Mouse (Mus musculus): ENCODE measurements at regions not wholly inside any gene's neighbourhood (a gene's known extent, or its start where the extent isn't known, plus 50 kb on each side); places are given as distances from the start of the nearest gene placed in this dataset.

GRCm38 (mm10) chr11:111706882-111707281 lies 640.9 kb downstream of the Kcnj2 start:
- Histone ChIP-seq H3K4me1 (ENCODE audit: control insufficient read depth in 1 of 2, insufficient read depth in 2 of 2, low read length in 2 of 2) (no peaks in the 10 kb centered on the region), H3K36me3 (ENCODE audit: control insufficient read depth in 1 of 2, insufficient read depth in 2 of 2, low read length in 2 of 2) (no peaks in the 10 kb centered on the region), H3K9ac (ENCODE audit: control insufficient read depth, low read depth, low read length, poor library complexity, severe bottlenecking) (no peak overlapping the region), H3K9me3 (replicated peaks; ENCODE audit: insufficient read depth, low read length) (no peaks in the 10 kb centered on the region; the same call in 1 of the 2 replicates), H3K27me3 (ENCODE audit: control insufficient read depth in 1 of 2, insufficient read depth in 2 of 2, low read length in 2 of 2) (peaks cover 0 to 1% of the 10 kb centered on the region in 2 experiments; a peak in 2 of 4 replicates), H3K4me3 (ENCODE audit: control insufficient read depth in 1 of 2, insufficient read depth in 1 of 2, low read depth in 2 of 2, low read length in 2 of 2) (no peak overlapping the region), H3K27ac (ENCODE audit: control insufficient read depth, low read depth, low read length) (no peak overlapping the region), H3K79me2 (ENCODE audit: control insufficient read depth, insufficient read depth, low read length, poor library complexity) (no peaks in the 10 kb centered on the region)
- TF ChIP-seq USF2 (IDR thresholded peaks at IDR 0.05; ENCODE audit: borderline replicate concordance in 1 of 2, insufficient read depth in 1 of 2, low read depth in 1 of 2, low read length in 2 of 2), result no peak
- TF ChIP-seq CTCF (IDR thresholded peaks at IDR 0.05 in 2 of 3, conservative IDR thresholded peaks at IDR 0.05 in 1 of 3; ENCODE audit: control insufficient read depth in 1 of 3, insufficient read depth in 1 of 3, low read depth in 2 of 3, low read length in 3 of 3, poor library complexity in 1 of 3, severe bottlenecking in 1 of 3), result no peak
- no peak for TF ChIP-seq ZKSCAN1 (IDR thresholded peaks at IDR 0.05; ENCODE audit: low read depth, low read length)
- no peak for TF ChIP-seq MXI1 (IDR thresholded peaks at IDR 0.05; ENCODE audit: low read depth, low read length)
- TF ChIP-seq HCFC1 (IDR thresholded peaks at IDR 0.05; ENCODE audit: low read depth, low read length), result no peak
- TF ChIP-seq MYB (IDR thresholded peaks at IDR 0.05; ENCODE audit: low read depth, low read length), result no peak
- no peak for TF ChIP-seq POLR2AphosphoS2 (IDR thresholded peaks at IDR 0.05; ENCODE audit: low read length)
- no peak for TF ChIP-seq NRF1 (IDR thresholded peaks at IDR 0.05; ENCODE audit: insufficient read depth, low read depth, low read length, poor library complexity, severe bottlenecking)
- TF ChIP-seq ZMIZ1 (IDR thresholded peaks at IDR 0.05; ENCODE audit: low read depth, low read length), result no peak
- TF ChIP-seq TBP (IDR thresholded peaks at IDR 0.05; ENCODE audit: low read depth, low read length), result no peak
- no peak for TF ChIP-seq TAL1 (IDR thresholded peaks at IDR 0.05; ENCODE audit: low read length)
- no peak for DNase-seq (ENCODE audit: low read depth, low spot score)

GRCm38 (mm10) chr11:111715401-111715800 lies 649.4 kb downstream of the Kcnj2 start:
- Histone ChIP-seq H3K9ac (ENCODE audit: control insufficient read depth, low read depth, low read length, poor library complexity, severe bottlenecking) (no peak overlapping the region), H3K36me3 (ENCODE audit: control insufficient read depth in 1 of 2, insufficient read depth in 2 of 2, low read length in 2 of 2) (no peaks in the 10 kb centered on the region), H3K9me3 (replicated peaks; ENCODE audit: insufficient read depth, low read length) (no peaks in the 10 kb centered on the region), H3K4me1 (ENCODE audit: control insufficient read depth in 1 of 2, insufficient read depth in 2 of 2, low read length in 2 of 2) (no peaks in the 10 kb centered on the region), H3K27ac (ENCODE audit: control insufficient read depth, low read depth, low read length) (no peak overlapping the region), H3K27me3 (ENCODE audit: control insufficient read depth in 1 of 2, insufficient read depth in 2 of 2, low read length in 2 of 2) (peaks cover 0 to 1% of the 10 kb centered on the region in 2 experiments; a peak in 2 of 4 replicates), H3K4me3 (ENCODE audit: control insufficient read depth in 1 of 2, insufficient read depth in 1 of 2, low read depth in 2 of 2, low read length in 2 of 2) (no peak overlapping the region), H3K79me2 (ENCODE audit: control insufficient read depth, insufficient read depth, low read length, poor library complexity) (no peaks in the 10 kb centered on the region)
- TF ChIP-seq MAX (IDR thresholded peaks at IDR 0.05; ENCODE audit: low read length) (no peak), TAL1 (IDR thresholded peaks at IDR 0.05; ENCODE audit: low read length) (no peak), CTCF (IDR thresholded peaks at IDR 0.05 in 2 of 3, conservative IDR thresholded peaks at IDR 0.05 in 1 of 3; ENCODE audit: control insufficient read depth in 1 of 3, insufficient read depth in 1 of 3, low read depth in 2 of 3, low read length in 3 of 3, poor library complexity in 1 of 3, severe bottlenecking in 1 of 3) (no peak), MXI1 (IDR thresholded peaks at IDR 0.05; ENCODE audit: low read depth, low read length) (no peak), POLR2A (IDR thresholded peaks at IDR 0.05; ENCODE audit: control insufficient read depth in 1 of 2, insufficient read depth in 1 of 2, low read depth in 1 of 2, low read length in 2 of 2, poor library complexity in 1 of 2) (no peak), TBP (IDR thresholded peaks at IDR 0.05; ENCODE audit: low read depth, low read length) (no peak), ZMIZ1 (IDR thresholded peaks at IDR 0.05; ENCODE audit: low read depth, low read length) (no peak), JUND (IDR thresholded peaks at IDR 0.05; ENCODE audit: low read depth, low read length) (no peak), MAFK (IDR thresholded peaks at IDR 0.05; ENCODE audit: borderline replicate concordance, low read depth, low read length) (no peak), E2F4 (IDR thresholded peaks at IDR 0.05; ENCODE audit: borderline replicate concordance, low read depth, low read length) (no peak), ETS1 (IDR thresholded peaks at IDR 0.05; ENCODE audit: low read depth, low read length) (no peak), RCOR1 (IDR thresholded peaks at IDR 0.05; ENCODE audit: low read depth, low read length) (no peak)
- DNase-seq (ENCODE audit: low read depth, low spot score), result no peak
